Mouse (Mus musculus) midbrain, embryonic 12.5 days (tissue): ENCODE results near the gene Eri2. TPM values are rescaled to one million over a fixed set of nuclear protein-coding genes. Genes with fewer than 3 reads are reported as not detected.
"Not testable (repeated sequence)": the region's sequence is repeated elsewhere in the genome, so short reads cannot be mapped to it uniquely, and the experiment has no call there.

Experiments
- ATAC-seq: fragments of 200-750 bp; cut with Nextera tagmentation; 2 replicates; pipeline ENCODE4 v1.8.0; 2017; ENCODE audit warnings: low read depth, moderate TSS enrichment, moderate library complexity; ENCODE audit not compliant: low FRiP score
- H3K27ac ChIP-seq: fragments of 300-500 bp; sonication (generic); replicated peaks from 2 replicates; pipeline ENCODE4 v1.5.1; 2016; ENCODE audit warnings: mild to moderate bottlenecking
- H3K27me3 ChIP-seq: fragments of 300-500 bp; sonication (generic); 2 replicates; pipeline ENCODE4 v1.6.1; 2016; ENCODE audit warnings: mild to moderate bottlenecking
- H3K36me3 ChIP-seq: fragments of 300-500 bp; sonication (generic); 2 replicates; pipeline ENCODE4 v1.6.1; 2016
- H3K4me1 ChIP-seq: fragments of 300-500 bp; sonication (generic); 2 replicates; pipeline ENCODE4 v1.6.1; 2016
- H3K4me2 ChIP-seq: fragments of 300-500 bp; sonication (generic); replicated peaks from 2 replicates; pipeline ENCODE4 v1.6.1; 2016; ENCODE audit warnings: mild to moderate bottlenecking, moderate library complexity
- H3K4me3 ChIP-seq: fragments of 300-500 bp; sonication (generic); 2 replicates; pipeline ENCODE4 v1.5.1; 2016; ENCODE audit warnings: mild to moderate bottlenecking
- H3K9ac ChIP-seq: fragments of 300-500 bp; sonication (generic); replicated peaks from 2 replicates; pipeline ENCODE4 v1.6.1; 2016; ENCODE audit warnings: mild to moderate bottlenecking, moderate library complexity
- H3K9me3 ChIP-seq: fragments of 300-500 bp; sonication (generic); 2 replicates; pipeline ENCODE4 v1.6.1; 2016; ENCODE audit warnings: mild to moderate bottlenecking
- whole genome bisulfite sequencing: fragments of 180-500 bp; shearing (Covaris S2); methylation state at CpG from one replicate; pipeline ENCODE4 v1.1.7; 2016; 5-methylcytosine and 5-hydroxymethylcytosine counted together
- polyA plus RNA-seq: library from polyadenylated mRNA; unstranded; fragments of >200 nt; fragmentation: Nextera tagmentation; extraction: Ambion mirVana; gene quantifications from 2 replicates; pipeline ENCODE4 v1.2.1, GENCODE M21; 2016

Gene Eri2
- polyA plus RNA-seq, 1 experiment from 2014 or later: 32.9 TPM

GRCm38 (mm10) chr7:119738877-119739276 is 55.0 kb downstream of the Eri2 start:
- H3K4me1 ChIP-seq: no peaks in the 10 kb centered on the region
- H3K27ac ChIP-seq: no peak overlapping the region
- H3K36me3 ChIP-seq: no peaks in the 10 kb centered on the region
- H3K4me2 ChIP-seq: no peak overlapping the region
- 91% methylated on average over 2 of the region's 2 CpGs for WGBS
- peak; percentile 41; the same call in 1 of the 2 replicates for ATAC-seq
- H3K9me3 ChIP-seq: no peaks in the 10 kb centered on the region
- no peak overlapping the region for H3K9ac ChIP-seq
- no peaks in the 10 kb centered on the region; the same call in 1 of the 2 replicates for H3K27me3 ChIP-seq
- H3K4me3 ChIP-seq: no peak overlapping the region

GRCm38 (mm10) chr7:119731262-119731661 is 62.6 kb downstream of the Eri2 start:
- ATAC-seq, H3K4me3 ChIP-seq, H3K36me3 ChIP-seq, H3K9ac ChIP-seq, H3K4me2 ChIP-seq, H3K9me3 ChIP-seq, H3K27me3 ChIP-seq, H3K27ac ChIP-seq, H3K4me1 ChIP-seq: not testable (repeated sequence)
- WGBS: 84% methylated on average over 4 of the region's 4 CpGs

- H3K9me3 ChIP-seq: no peaks in the 10 kb centered on the region
- no peaks in the 10 kb centered on the region for H3K36me3 ChIP-seq
- ATAC-seq: no peak
- WGBS: 94% methylated on average over 2 of the region's 2 CpGs
- no peak overlapping the region for H3K9ac ChIP-seq
- H3K4me1 ChIP-seq: no peaks in the 10 kb centered on the region
- no peak overlapping the region for H3K4me3 ChIP-seq
- no peaks in the 10 kb centered on the region; the same call in 1 of the 2 replicates for H3K27me3 ChIP-seq
- no peak overlapping the region for H3K4me2 ChIP-seq
- no peak overlapping the region for H3K27ac ChIP-seq
These were observed 66.2 kb downstream of the Eri2 start for GRCm38 (mm10) chr7:119727621-119728020.

GRCm38 (mm10) chr7:119720947-119721310 is 72.9 kb downstream of the Eri2 start:
- H3K9ac ChIP-seq: peak overlapping the region; percentile 86
- peaks cover 30% of the 10 kb centered on the region for H3K36me3 ChIP-seq
- peak overlapping the region; percentile 80 for H3K4me2 ChIP-seq
- H3K9me3 ChIP-seq: no peaks in the 10 kb centered on the region
- peaks cover 6% of the 10 kb centered on the region for H3K4me1 ChIP-seq
- WGBS: 17% methylated on average over 8 of the region's 8 CpGs
- 0 out of 2 replicates have a peak overlapping the region, but pooled peaks have one; percentile 46 for H3K27ac ChIP-seq
- peak overlapping the region; percentile 94 for H3K4me3 ChIP-seq
- H3K27me3 ChIP-seq: no peaks in the 10 kb centered on the region; the same call in 1 of the 2 replicates
- peak; percentile 47 for ATAC-seq

GRCm38 (mm10) chr7:119720253-119720946 is 73.5 kb downstream of the Eri2 start, which contains the start of gene Thumpd1:
Thumpd1 (minus strand) TSS chr7:119720798.
- ATAC-seq: peak; percentile 96

More at GRCm38 (mm10) chr7:119720253-119720946, 73.5 kb downstream of the Eri2 start, which contains the start of gene Thumpd1:
- under 1% methylated on average over 59 of the region's 60 CpGs for WGBS
- H3K9me3 ChIP-seq: no peaks in the 10 kb centered on the region
- no peaks in the 10 kb centered on the region; the same call in 1 of the 2 replicates for H3K27me3 ChIP-seq
- peaks cover 36% of the 10 kb centered on the region for H3K36me3 ChIP-seq
- peak within 1 kb of the TSS; percentile 94 for H3K4me3 ChIP-seq
- peak within 1 kb of the TSS; percentile 80 for H3K4me2 ChIP-seq
- H3K27ac ChIP-seq: peak within 1 kb of the TSS; percentile 46; the same call in 1 of the 2 replicates
- peak within 1 kb of the TSS; percentile 86 for H3K9ac ChIP-seq
- peaks cover 6% of the 10 kb centered on the region for H3K4me1 ChIP-seq

Other genes starting within 250 kb of the Eri2 start
- not detected in 2 replicates for gene Acsm2, start 239.7 kb downstream of the Eri2 start, polyA plus RNA-seq
- not detected in 2 replicates for gene Acsm1, start 187.0 kb downstream of the Eri2 start, polyA plus RNA-seq
- gene Acsm4, start 104.0 kb downstream of the Eri2 start, polyA plus RNA-seq: not detected in 2 replicates
- gene Thumpd1, start 73.3 kb downstream of the Eri2 start, polyA plus RNA-seq: 90.7 and 91.2 TPM in 2 replicates
- 0.14 and 0.17 TPM in 2 replicates for gene Acsm3, start 33.1 kb downstream of the Eri2 start, polyA plus RNA-seq
- 21.9 and 27.6 TPM in 2 replicates for gene Rexo5, start 52 bp downstream of the Eri2 start, polyA plus RNA-seq
- gene Lyrm1, start 101.8 kb upstream of the Eri2 start, polyA plus RNA-seq: 12.8 and 14.0 TPM in 2 replicates
- 17.8 and 19.4 TPM in 2 replicates for gene Dcun1d3, start 102.2 kb upstream of the Eri2 start, polyA plus RNA-seq